Mouse (Mus musculus): ENCODE measurements around the gene Rpl12. TPM values are rescaled to one million over a fixed set of nuclear protein-coding genes. Genes with fewer than 3 reads are reported as not detected.

Gene Rpl12
- total RNA-seq, 4 experiments from 2014 or later: 120 to 150 (median 129) TPM

- DNase-seq (ENCODE audit: low spot score in 2 of 2): no peak
These were observed 21.9 kb upstream of the Rpl12 start for GRCm38 (mm10) chr2:32939418-32939817.

GRCm38 (mm10) chr2:32940483-32940882 is 20.9 kb upstream of the Rpl12 start:
- DNase-seq (ENCODE audit: low spot score in 2 of 2): no peak

DNA sequence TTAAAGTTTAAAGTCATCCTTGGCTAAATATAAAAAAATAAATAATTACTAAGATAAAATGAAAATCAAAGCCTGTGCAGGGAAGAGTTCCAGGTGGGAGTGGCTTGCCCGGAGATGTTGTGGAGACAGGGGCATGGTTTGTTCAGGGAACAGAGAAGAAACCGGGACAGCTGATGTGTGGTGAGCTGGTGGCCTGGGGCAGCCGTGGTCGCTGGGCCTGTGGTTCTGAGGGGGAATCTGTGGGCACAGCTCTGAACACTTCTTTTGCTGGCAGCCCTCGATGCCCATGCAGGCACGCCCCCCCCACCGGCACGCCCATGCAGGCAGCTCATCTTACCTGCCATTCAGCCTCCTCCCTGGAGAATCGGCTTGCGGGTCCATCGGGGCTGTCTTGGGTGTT is 13.9 kb upstream of the Rpl12 start:
- DNase-seq (ENCODE audit: low spot score in 2 of 2): no peak

- DNase-seq (ENCODE audit: low spot score in 2 of 2): no peak
These were observed 6.8 kb upstream of the Rpl12 start for GRCm38 (mm10) chr2:32954581-32954980.

GRCm38 (mm10) chr2:32957344-32957743 is 4.0 kb upstream of the Rpl12 start:
- no peak for DNase-seq (ENCODE audit: low spot score in 2 of 2)

GRCm38 (mm10) chr2:32960273-32960672 is 1.1 kb upstream of the Rpl12 start:
- no peak for DNase-seq (ENCODE audit: low spot score in 2 of 2)

GRCm38 (mm10) chr2:32962062-32962874 is 909 bp downstream of the Rpl12 start:
- no peak for DNase-seq (ENCODE audit: low spot score in 2 of 2)

DNA sequence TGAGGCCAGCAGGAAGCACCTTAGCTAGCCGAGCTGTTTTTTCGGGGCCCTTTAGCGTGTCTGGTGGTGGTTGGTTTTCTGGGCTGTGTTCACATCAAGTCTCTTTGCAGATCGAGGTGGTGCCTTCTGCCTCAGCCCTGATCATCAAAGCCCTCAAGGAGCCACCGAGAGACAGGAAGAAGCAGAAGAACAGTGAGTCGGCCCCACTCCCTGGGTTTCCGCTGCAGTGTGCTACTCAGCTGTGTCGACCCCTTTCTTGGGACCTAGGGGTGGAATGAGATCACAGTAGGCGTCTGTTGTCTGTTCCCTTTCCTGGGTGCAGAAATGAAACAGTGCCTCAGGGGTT is 1.5 kb downstream of the Rpl12 start:
- DNase-seq (ENCODE audit: low spot score in 2 of 2): no peak

DNA sequence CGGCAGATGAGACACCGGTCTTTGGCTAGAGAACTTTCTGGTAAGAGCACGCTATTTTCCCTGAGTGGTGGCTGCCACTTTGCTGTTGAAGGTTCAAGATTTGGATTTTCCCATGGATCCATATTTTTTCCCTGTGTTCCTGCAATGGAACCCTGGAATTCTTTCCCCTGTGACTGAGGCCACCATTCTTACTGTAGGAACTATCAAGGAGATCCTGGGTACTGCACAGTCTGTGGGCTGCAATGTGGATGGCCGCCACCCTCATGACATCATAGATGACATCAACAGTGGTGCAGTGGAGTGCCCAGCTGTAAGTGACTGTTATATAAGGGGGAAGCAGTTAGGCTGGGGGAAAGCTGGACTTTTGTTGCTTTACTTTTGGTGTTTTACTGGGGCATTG is 2.2 kb downstream of the Rpl12 start:
- DNase-seq (ENCODE audit: low spot score in 2 of 2): no peak

DNA sequence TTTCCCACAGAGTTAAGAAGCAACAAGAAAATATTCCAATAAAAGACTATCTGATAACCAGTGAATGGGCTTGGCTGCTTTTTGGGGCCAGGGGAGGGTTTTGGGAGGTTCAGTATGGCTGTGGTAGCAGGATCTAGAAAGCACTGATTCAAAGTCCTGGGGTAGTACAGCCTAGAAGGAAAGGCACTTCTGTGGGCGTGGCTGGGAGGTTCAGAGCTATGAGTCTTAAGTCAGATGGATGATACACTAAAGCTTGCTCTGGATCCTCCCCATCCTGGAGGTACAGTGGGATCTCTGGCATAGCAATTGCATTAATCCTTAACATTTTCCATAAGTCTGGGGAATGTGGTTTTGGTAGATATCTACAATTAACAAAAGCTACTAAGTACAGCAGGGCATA is 2.6 kb downstream of the Rpl12 start:
- DNase-seq (ENCODE audit: low spot score in 2 of 2): no peak

DNA sequence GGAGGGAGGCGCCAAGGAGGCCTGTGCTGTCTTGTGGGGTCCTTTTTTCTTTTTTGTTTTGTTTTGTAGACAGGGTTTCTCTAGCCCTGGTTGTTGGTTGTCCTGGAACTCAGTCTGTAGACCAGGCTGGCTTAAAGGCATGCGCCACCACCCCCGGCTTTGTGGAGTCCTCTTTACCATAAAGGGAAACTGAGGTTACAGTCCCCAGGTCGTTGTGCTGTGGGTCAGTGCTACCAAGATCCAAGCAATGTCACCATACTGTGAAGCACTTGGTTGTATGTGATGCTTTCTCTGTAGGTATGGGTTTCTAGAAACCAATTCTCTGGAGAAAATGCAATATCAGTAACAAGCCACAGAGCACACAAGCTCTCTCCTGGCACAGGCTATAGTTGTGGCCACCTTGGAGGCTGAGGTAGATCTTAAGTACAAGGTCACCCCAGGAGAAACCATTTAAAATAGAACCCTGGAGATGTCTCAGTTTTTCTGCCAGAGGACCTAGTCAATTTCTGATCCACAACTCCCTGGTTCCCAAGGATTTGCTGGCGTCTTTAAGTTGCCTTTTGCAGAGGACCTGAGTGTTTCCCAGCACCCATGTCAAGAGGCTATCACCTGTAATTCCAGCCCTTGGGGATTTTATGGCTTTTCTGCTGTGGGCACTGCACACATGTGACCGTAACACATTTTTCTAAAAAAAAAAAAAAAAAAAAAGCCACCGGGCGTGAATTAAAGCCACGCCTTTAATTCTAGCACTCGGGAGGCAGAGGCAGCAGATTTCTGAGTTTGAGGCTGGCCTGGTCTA is 3.5 kb downstream of the Rpl12 start:
- DNase-seq (ENCODE audit: low spot score in 2 of 2): no peak

DNA sequence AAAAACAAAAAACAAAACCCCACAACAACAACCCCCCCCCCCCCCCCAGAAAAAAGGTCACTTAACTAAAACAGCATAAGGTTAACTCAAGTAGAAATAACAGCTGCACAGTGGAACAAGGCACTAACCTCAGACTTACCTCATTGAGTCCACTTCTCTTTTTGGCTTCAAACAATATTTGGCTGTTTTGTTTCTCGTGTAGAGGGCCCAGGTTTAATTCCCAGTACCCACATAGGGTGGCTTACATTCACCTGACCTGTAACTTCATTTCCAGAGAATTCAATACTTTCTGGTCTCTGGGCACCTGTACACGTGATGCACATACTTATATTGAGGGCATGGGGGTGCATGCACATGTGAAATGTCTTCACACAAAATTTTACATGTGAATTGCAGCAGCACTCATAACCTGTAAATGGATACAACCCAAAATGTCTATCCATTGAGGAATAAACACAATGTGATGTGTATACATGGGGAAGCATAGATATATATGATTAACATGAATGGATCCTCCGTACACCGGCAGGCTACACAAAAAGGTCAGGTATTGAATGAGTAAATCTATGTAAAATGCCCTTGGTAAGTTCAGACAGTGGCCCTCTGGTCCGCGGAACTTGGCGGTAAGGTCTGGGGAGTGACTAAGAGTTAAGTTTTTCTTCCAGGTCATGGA is 4.3 kb downstream of the Rpl12 start:
- no peak for DNase-seq (ENCODE audit: low spot score in 2 of 2)

- DNase-seq (ENCODE audit: low spot score in 2 of 2): no peak
These were observed 4.9 kb downstream of the Rpl12 start for GRCm38 (mm10) chr2:32966184-32966688.

DNA sequence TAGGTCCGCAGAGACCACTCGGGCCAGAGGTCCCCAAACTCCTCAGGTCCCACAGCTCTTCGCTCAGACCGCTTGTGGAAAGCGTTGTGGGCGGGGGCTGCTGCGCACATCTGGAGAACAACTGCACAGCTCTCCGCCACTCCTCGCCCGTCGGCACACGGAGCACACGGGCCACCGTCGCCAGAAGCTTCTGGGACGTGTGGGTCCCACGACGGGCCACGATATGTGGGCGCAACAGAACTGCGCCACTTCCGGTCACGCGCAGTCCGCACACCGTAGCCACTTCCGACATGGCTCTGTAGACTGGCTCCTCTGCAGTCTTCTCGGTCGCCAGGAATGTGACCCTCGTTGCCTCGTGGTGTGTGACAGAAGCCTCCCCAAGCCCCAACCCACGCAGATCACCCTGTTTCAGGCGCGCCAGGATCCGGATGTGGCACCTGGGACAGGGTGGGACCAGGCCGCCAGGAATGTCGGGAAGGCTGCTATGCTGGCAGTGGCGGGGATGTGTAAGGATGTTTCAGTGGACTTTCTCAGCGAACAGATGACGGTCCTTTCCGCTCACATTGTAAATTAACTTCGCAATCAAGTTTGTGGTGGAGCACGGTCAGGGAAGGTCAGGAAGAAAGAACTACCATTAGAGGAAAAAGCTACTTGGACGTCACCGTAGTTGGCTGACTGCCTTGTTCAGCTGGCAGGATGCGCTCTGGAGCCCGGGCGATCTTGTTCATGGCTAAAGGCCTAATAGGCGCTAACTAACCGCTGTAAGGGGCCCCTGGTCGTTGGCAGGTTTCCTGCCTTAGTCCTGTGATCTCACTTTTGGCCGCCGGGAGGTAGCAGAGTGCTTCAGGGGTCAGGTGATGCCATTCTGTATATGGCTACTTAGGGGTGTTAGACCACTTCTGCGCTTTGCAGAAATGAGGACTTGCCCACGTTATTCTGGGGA is 5.6 kb downstream of the Rpl12 start:
- DNase-seq (ENCODE audit: low spot score in 2 of 2): peak; percentile 81 to 88

DNA sequence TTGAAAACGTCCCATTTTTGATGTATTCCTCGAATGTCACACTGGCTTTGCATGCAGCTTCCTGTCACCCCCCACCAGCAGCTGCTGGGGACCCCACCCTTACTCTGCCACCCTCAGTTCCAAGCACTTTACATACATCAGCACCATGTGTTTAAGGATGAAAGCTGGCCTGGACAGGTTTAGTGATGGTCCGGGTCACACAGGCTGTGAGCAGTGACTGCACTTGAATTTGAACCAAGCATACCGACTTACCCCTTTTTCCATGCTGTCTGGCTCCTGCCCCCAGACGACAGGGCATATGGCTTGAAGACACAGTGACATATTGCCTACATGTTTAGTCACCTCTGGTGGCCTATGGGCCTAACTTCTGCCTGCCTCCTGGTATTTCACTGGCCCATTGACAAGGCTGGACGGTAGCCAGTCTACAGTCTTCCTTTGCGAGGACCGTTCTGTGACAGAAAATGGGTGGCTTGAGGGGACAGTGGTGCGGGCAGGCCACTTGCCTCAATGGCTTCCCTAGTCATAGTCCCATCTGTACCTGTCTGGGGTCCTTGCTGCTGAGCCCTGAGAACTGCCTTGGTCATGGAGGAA is 6.8 kb downstream of the Rpl12 start:
- no peak for DNase-seq (ENCODE audit: low spot score in 2 of 2)

DNA sequence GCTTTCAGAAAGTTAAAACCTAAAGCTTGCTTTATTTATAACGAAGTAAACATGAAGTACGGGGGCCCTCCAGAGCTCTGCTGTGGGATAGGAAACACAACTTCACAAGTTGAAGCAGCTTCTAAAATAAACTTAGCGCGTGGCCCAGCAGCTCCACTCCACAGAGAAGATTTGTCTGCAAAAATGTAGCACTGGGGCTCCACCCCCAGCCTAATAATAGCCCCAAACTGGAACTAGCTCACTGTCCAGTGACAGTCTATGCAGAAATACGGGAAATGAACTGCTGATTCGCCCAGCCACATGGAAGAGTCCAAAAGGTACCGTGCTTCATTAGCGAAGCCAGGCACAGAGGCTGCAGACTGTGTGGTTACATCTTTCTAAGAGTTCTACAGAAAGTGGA is 8.0 kb downstream of the Rpl12 start:
- no peak for DNase-seq (ENCODE audit: low spot score in 2 of 2)

DNA sequence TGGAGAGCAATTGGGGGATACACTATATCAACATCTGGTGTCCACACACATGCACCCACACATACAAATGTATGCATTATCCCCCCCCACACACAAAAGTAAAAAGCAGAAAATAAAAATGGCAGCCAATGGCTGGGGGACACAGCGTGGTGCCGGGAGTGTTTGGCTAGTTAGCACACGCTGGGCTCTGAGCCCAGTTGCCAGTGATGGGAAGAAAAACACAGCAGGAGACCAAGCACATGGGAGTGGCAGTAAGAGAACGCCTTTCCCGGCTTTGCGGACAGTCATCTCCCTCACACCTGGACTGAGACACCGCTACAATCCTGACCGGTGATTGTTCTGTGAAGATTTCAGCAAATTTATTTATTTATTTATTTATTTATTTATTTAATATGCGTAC is 9.9 kb downstream of the Rpl12 start:
- no peak for DNase-seq (ENCODE audit: low spot score in 2 of 2)

DNA sequence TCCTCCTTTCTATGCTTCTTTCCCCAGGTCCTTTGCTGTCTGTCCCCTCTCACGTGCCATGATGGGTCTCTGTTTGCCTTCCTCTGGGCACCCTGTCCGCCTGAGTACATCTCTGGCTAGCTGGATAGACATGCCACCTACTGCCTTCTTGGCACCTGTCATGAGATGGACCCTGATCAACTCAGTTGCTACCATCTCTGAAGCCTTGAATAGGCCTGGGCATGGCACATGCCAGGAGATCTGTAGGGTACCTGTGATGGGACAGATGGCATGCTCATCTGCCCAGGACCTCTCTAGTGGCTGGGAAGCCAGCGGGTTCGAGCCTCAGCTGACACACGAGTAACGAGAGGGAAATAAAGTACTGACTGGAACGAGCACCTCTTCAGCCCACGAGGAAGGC is 12.9 kb downstream of the Rpl12 start:
- DNase-seq (ENCODE audit: low spot score in 2 of 2): no peak

DNA sequence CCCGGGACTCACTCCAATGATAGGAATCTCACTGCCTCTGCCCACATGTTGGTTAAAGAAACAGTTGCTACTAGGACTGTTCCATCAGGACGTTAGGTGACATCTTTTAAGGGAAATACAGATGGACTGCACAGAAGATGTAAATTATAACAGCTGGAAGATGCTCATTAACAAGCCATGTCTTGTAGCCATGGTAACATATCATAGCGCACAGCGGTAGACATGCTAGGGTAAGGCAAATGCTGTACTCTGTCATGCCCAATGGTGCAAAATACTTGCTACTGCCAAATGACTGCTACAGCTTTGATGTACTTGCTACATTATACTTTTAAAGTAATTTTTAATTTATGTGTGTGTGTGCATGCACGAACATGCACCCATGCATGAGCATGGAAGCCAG is 15.8 kb downstream of the Rpl12 start:
- no peak for DNase-seq (ENCODE audit: low spot score in 2 of 2)

GRCm38 (mm10) chr2:32978675-32979074 is 17.3 kb downstream of the Rpl12 start:
- no peak for DNase-seq (ENCODE audit: low spot score in 2 of 2)

DNA sequence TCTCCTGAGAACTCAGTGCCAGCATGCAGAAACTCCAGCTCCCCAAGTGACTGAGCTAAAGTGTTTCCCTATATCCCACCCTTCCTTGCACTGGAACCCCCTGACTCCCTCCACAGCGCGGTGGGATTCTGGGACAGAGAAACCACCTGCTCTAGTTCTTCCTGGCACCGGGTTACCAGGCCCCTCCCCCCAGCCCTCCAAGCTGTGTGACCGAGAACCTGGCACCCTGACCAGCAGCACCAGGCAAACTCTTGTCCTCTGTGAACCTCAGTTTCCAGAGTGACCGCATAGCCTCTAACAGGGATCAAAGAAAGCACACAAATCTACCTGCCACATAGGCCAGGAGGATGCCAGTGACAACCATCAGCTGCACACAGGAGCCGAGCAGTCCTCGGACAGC is 18.3 kb downstream of the Rpl12 start:
- no peak for DNase-seq (ENCODE audit: low spot score in 2 of 2)

Data from layer of hippocampus, adult 8-10 months (tissue).